Mouse (Mus musculus) megakaryocyte, embryonic 14.5 days (primary cell): ENCODE results near the gene Actr1b.

ENCODE experiments used
- FLI1 ChIP-seq: IDR thresholded peaks from 2 replicates; pipeline ENCODE4 v1.6.1; 2012; ENCODE audit warnings: low read length, inconsistent platforms, mixed read lengths
- GATA1 ChIP-seq: IDR thresholded peaks from 3 replicates; pipeline ENCODE4 v1.6.1; 2012; ENCODE audit warnings: mixed read lengths, low read length, inconsistent platforms, borderline replicate concordance

DNA sequence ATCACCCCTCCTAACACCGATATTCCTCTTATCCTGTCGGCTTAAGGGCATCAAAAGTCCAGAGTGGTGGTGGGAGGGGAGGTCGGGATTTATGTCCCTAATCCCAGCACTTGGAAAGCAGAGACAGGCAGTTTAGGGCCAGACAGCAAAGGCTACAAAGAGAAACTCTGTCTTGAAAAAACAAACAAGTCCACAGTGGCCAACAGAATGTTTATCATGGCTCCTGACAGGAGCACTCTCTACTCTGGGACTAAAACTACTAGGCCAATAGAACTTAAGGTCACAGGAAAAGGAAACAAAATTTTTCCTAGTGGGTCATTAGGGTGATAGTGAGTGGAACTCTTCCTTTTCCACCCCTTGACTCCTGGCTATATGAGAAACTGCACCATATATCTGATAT, 39.3 kb downstream of the Actr1b start:
- TF ChIP-seq GATA1, result no peak
- no peak for TF ChIP-seq FLI1
